Mouse (Mus musculus) limb, embryonic 14.5 days (tissue): ENCODE measurements around the gene Sin3a. TPM values are rescaled to one million over a fixed set of nuclear protein-coding genes. Genes with fewer than 3 reads are reported as not detected.

Experiments
- ATAC-seq: fragments of 200-750 bp; cut with Nextera tagmentation; 2 replicates; pipeline ENCODE4 v1.8.0; 2017; ENCODE audit warnings: low read depth, moderate number of reproducible peaks, moderate TSS enrichment; ENCODE audit not compliant: low FRiP score
- DNase-seq: peaks from one replicate; pipeline ENCODE4 v3.0.0-alpha.2; 2015; ENCODE audit warnings: low spot score
- H3K27ac ChIP-seq: fragments of 300-500 bp; sonication (generic); replicated peaks from 2 replicates; pipeline ENCODE4 v1.5.1; 2014; ENCODE audit warnings: low read depth, mild to moderate bottlenecking, low read length, moderate library complexity, mixed read lengths
- H3K27me3 ChIP-seq: fragments of 300-500 bp; sonication (generic); 2 replicates; pipeline ENCODE4 v1.6.1; 2014; ENCODE audit warnings: low read length, mixed read lengths; ENCODE audit not compliant: control insufficient read depth, insufficient read depth
- H3K36me3 ChIP-seq: fragments of 300-500 bp; sonication (generic); 2 replicates; pipeline ENCODE4 v1.6.1; 2014; ENCODE audit warnings: mild to moderate bottlenecking, low read length, moderate library complexity, mixed read lengths; ENCODE audit not compliant: control insufficient read depth, insufficient read depth
- H3K4me1 ChIP-seq: fragments of 300-500 bp; sonication (generic); 2 replicates; pipeline ENCODE4 v1.6.1; 2014; ENCODE audit warnings: antibody characterized with exemption, low read length, mixed read lengths; ENCODE audit not compliant: control insufficient read depth, insufficient read depth
- H3K4me2 ChIP-seq: fragments of 300-500 bp; sonication (generic); replicated peaks from 2 replicates; pipeline ENCODE4 v1.6.1; 2014; ENCODE audit warnings: low read depth, mild to moderate bottlenecking, low read length, moderate library complexity; ENCODE audit not compliant: severe bottlenecking
- H3K4me3 ChIP-seq: fragments of 300-500 bp; sonication (generic); replicated peaks from 2 replicates; pipeline ENCODE4 v1.5.1; 2014; ENCODE audit warnings: low read length
- H3K9ac ChIP-seq: fragments of 300-500 bp; sonication (generic); 2 replicates; pipeline ENCODE4 v1.6.1; 2014; ENCODE audit warnings: mild to moderate bottlenecking, low read depth, low read length, moderate library complexity; ENCODE audit not compliant: severe bottlenecking
- H3K9me3 ChIP-seq: fragments of 300-500 bp; sonication (generic); 2 replicates; pipeline ENCODE4 v1.6.1; 2016; ENCODE audit warnings: low read length; ENCODE audit not compliant: control insufficient read depth
- POLR2A ChIP-seq: fragments of 200-500 bp; IDR thresholded peaks from 2 replicates; pipeline ENCODE4 v1.8.0; 2012; ENCODE audit warnings: inconsistent platforms, mild to moderate bottlenecking, moderate library complexity, borderline replicate concordance; ENCODE audit not compliant: insufficient read depth, insufficient read length; ENCODE audit errors: extremely low read depth
- WGBS: fragments of 180-500 bp; shearing (Covaris S2); extraction: QIAGEN DNeasy Blood & Tissue Kit; methylation state at CpG from one replicate; pipeline ENCODE4 v1.1.7; 2014; 5-methylcytosine and 5-hydroxymethylcytosine counted together
- polyA plus RNA-seq, 2 experiments: library from polyadenylated mRNA; depleted of rRNA in 1 of 2; stranded (reverse) in 1 of 2; unstranded in 1 of 2; fragments of >200 nt; fragmentation: Nextera tagmentation in 1 of 2; extraction: Ambion mirVana in 1 of 2; gene quantifications; 2 replicates each; pipeline versions ENCODE4 v1.2.1 to v1.2.3; 2012 to 2014

The Sin3a gene
- polyA plus RNA-seq, 2 experiments, result 35.7 to 77.0 TPM

DNA sequence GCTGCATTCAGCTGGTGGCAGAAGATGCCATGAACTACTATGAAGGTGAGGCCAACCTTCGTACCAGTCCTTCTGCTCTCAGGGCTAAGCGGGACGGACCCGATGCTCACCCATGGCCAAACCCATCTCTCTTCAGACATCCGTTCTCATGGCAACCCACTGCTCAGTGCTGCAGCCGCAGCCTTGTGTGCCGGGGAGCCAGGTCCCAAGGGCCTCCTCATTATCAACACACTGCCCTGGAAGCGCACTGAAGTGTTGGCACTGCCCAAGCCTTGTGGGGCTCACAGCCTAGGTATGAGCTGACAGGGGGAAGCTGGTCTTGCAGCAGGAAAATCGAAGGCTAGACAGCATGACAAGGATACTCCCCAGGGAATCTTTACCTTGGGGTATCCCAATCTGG, 67.3 kb downstream of the Sin3a start:
- ATAC-seq (no peak), DNase-seq (no peak)
- H3K4me1 ChIP-seq, result no peaks in the 10 kb centered on the region
- TF ChIP-seq POLR2A, result no peak
- 91% methylated on average over 9 of the region's 9 CpGs for WGBS
- peaks cover 75% of the 10 kb centered on the region for H3K36me3 ChIP-seq
- no peaks in the 10 kb centered on the region for H3K27me3 ChIP-seq
- no peak overlapping the region for H3K27ac ChIP-seq
- H3K9ac ChIP-seq, result no peak overlapping the region
- H3K9me3 ChIP-seq, result no peaks in the 10 kb centered on the region
- no peak overlapping the region for H3K4me3 ChIP-seq
- no peak overlapping the region for H3K4me2 ChIP-seq

DNA sequence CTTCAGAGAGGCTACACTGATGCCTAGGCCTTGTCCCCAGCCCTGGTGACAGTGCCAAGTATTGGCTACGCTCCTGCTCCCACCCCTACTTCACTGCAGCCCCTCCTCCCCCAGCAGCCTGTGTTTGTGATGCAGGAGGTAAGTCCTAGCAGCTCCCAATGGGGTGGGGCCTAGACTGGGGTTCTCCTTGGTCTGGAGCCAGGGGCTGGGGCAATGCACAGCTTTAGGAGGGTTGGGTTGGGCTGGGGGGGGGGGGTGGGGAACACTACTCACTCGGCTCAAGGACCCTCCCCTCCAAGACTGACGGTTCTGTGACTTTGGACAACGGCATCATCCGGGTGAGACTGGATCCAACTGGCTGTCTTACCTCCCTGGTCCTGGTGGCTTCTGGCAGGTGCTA, 67.7 kb downstream of the Sin3a start:
- WGBS, result 98% methylated on average over 5 of the region's 5 CpGs
- H3K4me3 ChIP-seq, result no peak overlapping the region
- H3K4me2 ChIP-seq, result no peak overlapping the region
- H3K4me1 ChIP-seq, result no peaks in the 10 kb centered on the region
- TF ChIP-seq POLR2A, result no peak
- no peaks in the 10 kb centered on the region for H3K27me3 ChIP-seq
- no peak overlapping the region for H3K9ac ChIP-seq
- H3K9me3 ChIP-seq, result no peaks in the 10 kb centered on the region
- no peak for ATAC-seq
- H3K36me3 ChIP-seq, result peaks cover 76% of the 10 kb centered on the region
- no peak overlapping the region for H3K27ac ChIP-seq
- no peak for DNase-seq

DNA sequence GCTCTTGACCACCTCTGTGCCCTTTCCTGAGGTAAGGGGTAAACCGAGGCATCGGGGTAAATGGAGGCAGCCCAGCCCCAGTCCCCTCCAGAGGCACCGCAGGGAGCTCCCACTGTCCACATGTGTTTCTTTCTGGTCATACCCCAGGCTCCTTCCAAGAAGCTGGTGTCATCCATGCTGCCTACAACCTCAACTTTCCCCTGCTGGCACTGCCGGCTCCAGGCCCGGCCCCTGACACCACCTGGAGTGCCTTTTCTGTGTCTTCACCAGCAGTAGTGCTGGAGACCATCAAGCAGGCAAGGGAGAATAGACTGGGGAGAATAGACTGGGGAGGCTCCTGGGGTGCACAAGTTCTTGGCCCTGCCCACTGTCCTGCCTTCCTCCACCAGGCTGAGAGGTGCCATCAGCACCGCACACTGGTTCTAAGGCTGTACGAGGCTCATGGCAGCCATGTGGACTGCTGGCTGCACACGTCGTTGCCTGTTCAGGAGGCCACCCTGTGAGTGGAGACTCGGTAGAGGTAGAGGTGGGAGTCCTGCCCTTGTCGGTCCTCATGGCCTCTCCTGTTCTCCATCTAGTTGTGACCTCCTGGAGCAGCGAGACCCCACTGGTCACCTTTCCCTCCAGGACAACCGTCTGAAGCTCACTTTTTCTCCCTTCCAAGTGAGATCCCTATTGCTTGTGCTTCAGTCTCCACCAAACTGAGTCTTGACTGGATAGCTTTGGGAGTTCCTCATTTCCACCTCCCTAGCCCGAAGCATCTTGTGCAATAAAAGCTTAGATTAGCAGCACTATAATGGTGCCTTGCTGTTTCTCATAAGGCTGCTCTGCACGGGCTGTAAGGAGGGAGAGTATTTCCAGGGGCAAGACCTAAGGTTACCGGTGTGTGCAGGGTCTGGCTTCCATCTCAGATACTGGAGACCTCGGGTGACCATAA, 69.8 kb downstream of the Sin3a start:
- H3K9me3 ChIP-seq, result no peaks in the 10 kb centered on the region
- no peak overlapping the region for H3K4me3 ChIP-seq
- WGBS, result 89% methylated on average over 17 of the region's 17 CpGs
- H3K4me2 ChIP-seq, result no peak overlapping the region
- ATAC-seq (no peak), DNase-seq (no peak)
- H3K9ac ChIP-seq, result no peak overlapping the region
- no peaks in the 10 kb centered on the region for H3K27me3 ChIP-seq
- H3K27ac ChIP-seq, result no peak overlapping the region
- no peaks in the 10 kb centered on the region for H3K4me1 ChIP-seq
- peaks cover 58% of the 10 kb centered on the region for H3K36me3 ChIP-seq
- no peak for TF ChIP-seq POLR2A

DNA sequence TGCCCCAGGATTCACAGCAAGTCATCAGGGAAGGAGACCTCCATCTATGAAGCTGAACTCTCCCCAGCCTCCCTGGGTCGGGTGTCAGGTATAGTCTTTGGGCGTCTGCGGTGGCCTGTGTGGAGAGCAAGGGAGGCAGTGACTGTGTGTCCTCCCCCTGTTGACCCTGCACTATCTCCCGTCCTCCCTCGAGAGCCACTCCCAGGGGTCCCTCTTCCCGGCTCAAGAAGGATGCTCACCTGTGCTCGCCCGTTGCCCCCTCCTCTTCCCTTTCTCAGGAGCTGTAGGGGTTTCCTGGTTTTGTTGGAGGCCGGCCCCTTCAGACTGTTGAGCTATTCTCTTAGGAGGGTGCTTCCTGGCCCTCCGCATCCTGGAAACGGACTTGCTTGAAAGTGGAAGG, 71.4 kb downstream of the Sin3a start:
- Histone ChIP-seq H3K27me3 (no peaks in the 10 kb centered on the region), H3K27ac (no peak overlapping the region), H3K4me2 (no peak overlapping the region), H3K9ac (no peak overlapping the region), H3K4me1 (peaks cover 6% of the 10 kb centered on the region), H3K36me3 (peaks cover 47% of the 10 kb centered on the region), H3K4me3 (no peak overlapping the region), H3K9me3 (no peaks in the 10 kb centered on the region)
- TF ChIP-seq POLR2A, result no peak
- DNase-seq, result no peak
- WGBS, result 80% methylated on average over 11 of the region's 11 CpGs
- ATAC-seq, result no peak

DNA sequence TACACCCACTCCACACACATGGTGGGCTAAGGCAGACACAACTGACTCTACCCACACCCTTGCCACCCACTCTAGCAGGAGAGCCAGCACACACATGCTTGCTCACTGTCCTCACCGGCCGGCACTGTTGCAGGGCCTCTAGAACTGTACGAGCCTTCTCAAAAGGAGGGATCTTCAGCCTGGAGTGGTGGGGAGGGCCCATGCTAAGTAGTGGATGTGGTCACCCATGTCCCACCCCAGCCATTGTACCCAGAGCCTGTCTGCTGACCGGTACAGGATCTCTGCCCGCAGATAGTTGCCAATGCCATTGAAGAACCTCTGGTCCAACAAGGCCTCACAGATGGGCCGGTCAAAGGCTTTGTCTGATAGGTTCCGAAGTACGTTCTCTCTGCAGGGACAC, 73.0 kb downstream of the Sin3a start:
- H3K27ac ChIP-seq, result no peak overlapping the region
- ATAC-seq (no peak), DNase-seq (no peak)
- no peak overlapping the region for H3K4me3 ChIP-seq
- no peak for TF ChIP-seq POLR2A
- 91% methylated on average over 8 of the region's 8 CpGs for WGBS
- no peaks in the 10 kb centered on the region for H3K27me3 ChIP-seq
- no peak overlapping the region for H3K4me2 ChIP-seq
- no peak overlapping the region for H3K9ac ChIP-seq
- peaks cover 31% of the 10 kb centered on the region for H3K36me3 ChIP-seq
- H3K4me1 ChIP-seq, result peaks cover 6% of the 10 kb centered on the region
- no peaks in the 10 kb centered on the region for H3K9me3 ChIP-seq
